Mouse (Mus musculus) spleen, adult 2 months (tissue): Measurements from ENCODE around the gene Lyl1.

Experiments
- CTCF ChIP-seq: fragments of 200-500 bp; IDR thresholded peaks from 2 replicates; pipeline ENCODE4 v1.5.1; 2011; ENCODE audit warnings: mild to moderate bottlenecking, inconsistent platforms; ENCODE audit not compliant: insufficient read depth, insufficient read length, insufficient replicate concordance; ENCODE audit errors: extremely low read depth
- POLR2A ChIP-seq: fragments of 200-500 bp; IDR thresholded peaks from 2 replicates; pipeline ENCODE4 v1.6.1; 2011; ENCODE audit warnings: low read depth, low read length, inconsistent platforms

GRCm38 (mm10) chr8:84709931-84710330 lies 8.7 kb downstream of the Lyl1 start:
- TF ChIP-seq CTCF: no peak
- TF ChIP-seq POLR2A: no peak
